Mouse (Mus musculus) gastrocnemius, postnatal 14 days (tissue): ENCODE data around the gene Gm2056. TPM values are rescaled to one million over a fixed set of nuclear protein-coding genes. Genes with fewer than 3 reads are reported as not detected.
"Not testable (repeated sequence)": the region's sequence is repeated elsewhere in the genome, so short reads cannot be mapped to it uniquely, and the experiment has no call there.

Source experiments
- DNase-seq: peaks from one replicate; pipeline ENCODE4 v3.0.0; 2021; ENCODE audit warnings: mixed read lengths
- intact Hi-C: fragments of 180-260 bp; cut with DNase I; formaldehyde crosslinking; loops from one replicate; pipeline ENCODE4 v1.15.1; 2025; ENCODE audit warnings: low total_unique reads
- long read RNA-seq, 2 experiments: library from polyadenylated mRNA; stranded (forward); transcript quantifications; one replicate each; pipeline ENCODE4 v2.0.0; 2021
- total RNA-seq, 2 experiments: library from RNA; stranded (reverse); gene quantifications; 2 replicates each; pipeline ENCODE4 v1.2.3; 2021

Gm2056 gene
- not detected for total RNA-seq
- long read RNA-seq, experiment 1, result 0 reads
- long read RNA-seq, experiment 2, result 0 reads

DNA sequence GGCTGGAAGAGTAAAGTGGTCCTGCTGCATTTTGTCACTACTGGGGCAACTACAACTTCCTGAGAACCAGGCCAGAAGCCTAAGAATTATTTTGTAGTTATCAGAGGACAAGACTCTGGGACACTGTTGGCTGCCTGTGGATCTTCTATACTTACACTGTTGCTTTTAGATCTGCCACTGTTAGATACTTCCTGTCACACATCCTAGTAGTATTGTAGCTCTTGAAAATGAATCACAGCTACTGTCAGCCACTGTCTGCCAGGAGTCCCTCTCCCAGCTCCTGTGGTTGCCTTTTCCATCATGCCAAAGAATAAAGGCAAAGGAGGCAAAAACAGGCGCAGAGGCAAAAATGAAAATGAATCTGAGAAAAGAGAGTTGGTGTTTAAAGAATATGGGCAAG is at the start of gene Gm2056:
Gm2056 (plus strand) TSS at position 301 of the 400 bp plus-strand sequence.
- DNase-seq, intact Hi-C loops: not testable (repeated sequence)

DNA sequence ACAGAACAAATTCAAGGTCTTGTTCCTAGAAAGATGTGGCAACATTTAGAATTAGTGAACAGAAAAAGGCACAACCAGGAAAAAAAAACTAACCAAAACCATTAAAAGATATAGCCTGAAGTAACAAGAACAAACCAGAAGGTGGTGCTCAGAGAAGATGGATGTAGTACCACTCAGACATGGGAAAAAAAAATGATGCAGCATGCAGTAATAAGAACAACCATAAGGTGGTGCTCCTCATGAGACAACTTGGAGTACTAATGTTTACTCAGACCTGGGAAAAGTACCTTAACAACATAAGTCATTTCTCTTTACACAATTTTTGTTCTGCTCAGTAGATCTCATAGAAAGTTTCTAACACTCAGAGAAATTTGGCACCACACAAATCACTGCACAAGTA is 42.8 kb upstream of the Gm2056 start:
- intact Hi-C loops, DNase-seq: not testable (repeated sequence)

DNA sequence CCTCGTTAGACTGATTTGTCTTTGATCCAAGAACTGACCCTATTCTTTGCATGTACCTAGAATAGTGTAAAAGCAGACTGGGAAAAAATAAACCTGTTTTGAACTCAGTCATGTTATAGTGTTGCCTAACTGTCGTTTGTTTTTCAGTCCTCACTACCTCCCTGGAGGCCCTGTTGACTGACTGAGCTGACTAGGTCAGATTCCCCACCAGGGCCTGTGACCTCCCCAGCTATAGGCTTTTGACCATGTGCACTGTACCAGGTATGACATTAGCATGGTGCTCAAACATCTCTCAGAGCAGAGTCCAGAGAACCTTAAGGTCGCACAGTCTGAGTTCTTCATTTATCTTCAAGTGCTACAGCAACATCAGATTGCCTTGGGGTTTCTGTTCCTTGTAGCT is 22.7 kb upstream of the Gm2056 start:
- intact Hi-C loops, result not testable (repeated sequence)

DNA sequence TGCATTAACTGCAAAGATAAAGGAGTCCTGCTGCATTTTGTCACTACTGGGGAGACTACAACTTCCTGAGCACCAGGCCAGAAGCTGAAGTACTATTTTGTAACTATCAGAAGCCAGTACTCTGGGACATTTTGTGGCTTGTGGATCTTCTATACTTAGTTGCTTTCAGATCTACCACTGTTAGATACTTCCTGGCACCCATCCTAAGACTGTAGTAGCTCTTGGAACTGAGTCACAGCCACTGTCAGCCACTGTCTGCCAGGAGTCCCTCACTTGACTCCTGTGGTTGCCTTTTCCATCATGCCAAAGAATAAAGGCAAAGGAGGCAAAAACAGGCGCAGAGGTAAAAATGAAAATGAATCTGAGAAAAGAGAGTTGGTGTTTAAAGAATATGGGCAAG is 15.3 kb upstream of the Gm2056 start, which contains the start of gene Gm2075:
Gm2075 (plus strand) TSS at position 301 of the 400 bp plus-strand sequence.
- intact Hi-C loops, DNase-seq: not testable (repeated sequence)

More for the DNA sequence above, 22.7 kb upstream of the Gm2056 start:
- DNase-seq, result not testable (repeated sequence)

DNA sequence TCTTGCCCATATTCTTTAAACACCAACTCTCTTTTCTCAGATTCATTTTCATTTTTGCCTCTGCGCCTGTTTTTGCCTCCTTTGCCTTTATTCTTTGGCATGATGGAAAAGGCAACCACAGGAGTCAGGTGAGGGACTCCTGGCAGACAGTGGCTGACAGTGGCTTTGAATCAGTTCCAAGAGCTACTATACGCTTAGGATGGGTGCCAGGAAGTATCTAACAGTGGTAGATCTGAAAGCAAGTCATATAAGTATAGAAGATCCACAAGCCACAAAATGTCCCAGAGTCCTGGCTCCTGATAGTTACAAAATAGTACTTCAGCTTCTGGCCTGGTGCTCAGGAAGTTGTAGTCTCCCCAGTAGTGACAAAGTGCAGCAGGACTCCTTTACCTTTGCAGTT is 8.1 kb upstream of the Gm2056 start, which contains the start of gene Gm6803:
Gm6803 (minus strand) TSS at position 101 of the 400 bp plus-strand sequence.
- intact Hi-C loops, result not testable (repeated sequence)

DNA sequence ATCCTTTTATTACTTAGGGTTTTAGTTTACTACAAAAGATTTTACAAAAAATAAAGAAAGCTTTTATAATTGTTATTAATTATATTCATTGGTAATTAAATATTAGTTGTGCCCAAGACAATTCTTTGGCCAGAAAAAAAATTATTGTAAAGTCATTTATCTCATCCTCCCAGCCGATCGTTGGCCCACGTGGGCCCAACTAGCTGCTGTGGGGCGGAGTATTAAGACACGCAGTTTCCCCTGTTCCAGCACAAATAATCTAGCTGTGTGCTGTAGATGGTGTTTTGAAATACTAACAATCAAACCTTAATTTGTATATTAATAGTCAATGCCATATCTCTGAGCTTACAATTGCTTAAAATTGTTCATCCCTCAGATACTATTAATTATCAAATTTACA is 5.4 kb downstream of the Gm2056 start:
- DNase-seq, intact Hi-C loops: not testable (repeated sequence)

More for the DNA sequence above, 8.1 kb upstream of the Gm2056 start, which contains the start of gene Gm6803:
- not testable (repeated sequence) for DNase-seq

DNA sequence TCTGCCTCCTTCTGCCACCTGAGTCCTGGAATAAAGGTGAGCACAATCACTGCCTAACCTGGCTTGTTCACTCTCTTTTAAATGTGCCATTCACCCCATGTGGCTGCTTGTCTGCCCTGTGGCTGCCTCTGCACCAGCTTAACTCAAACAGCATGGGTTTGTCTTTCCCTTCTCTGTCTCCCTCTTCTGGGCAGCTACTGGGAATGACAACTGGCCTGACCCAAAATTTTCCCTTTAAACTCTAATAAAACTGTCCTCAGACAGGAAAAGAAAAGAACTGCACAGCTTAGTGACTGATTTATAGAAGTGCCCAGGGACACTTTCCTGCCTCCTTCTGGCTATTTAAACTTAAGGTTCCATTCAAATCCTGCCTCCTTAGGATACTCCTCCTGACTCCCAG is 12.3 kb downstream of the Gm2056 start:
- DNase-seq, intact Hi-C loops: not testable (repeated sequence)

DNA sequence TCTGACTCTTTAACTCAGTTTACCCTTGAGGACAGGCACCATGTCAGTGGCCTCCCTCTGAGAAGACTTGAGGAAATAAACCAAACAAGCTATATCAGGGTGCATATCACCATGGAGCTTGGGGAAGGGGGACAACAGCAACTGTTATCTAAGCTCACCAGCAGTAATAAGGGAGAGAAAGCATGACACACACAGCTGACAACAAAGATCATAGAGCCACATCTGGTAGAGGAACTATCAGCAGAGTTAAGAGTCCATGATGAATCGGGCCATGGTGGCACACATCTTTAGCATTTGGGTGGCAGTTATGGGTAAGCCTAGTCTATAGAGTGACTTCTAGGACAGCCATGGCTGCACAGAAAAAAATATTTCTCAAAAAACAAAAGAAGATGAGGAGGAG is 12.9 kb downstream of the Gm2056 start:
- intact Hi-C loops, result loop anchor here (5.0 kb wide), 1 partner anchor 298 kb away; no protein-coding TSS in a partner anchor
- not testable (repeated sequence) for DNase-seq

DNA sequence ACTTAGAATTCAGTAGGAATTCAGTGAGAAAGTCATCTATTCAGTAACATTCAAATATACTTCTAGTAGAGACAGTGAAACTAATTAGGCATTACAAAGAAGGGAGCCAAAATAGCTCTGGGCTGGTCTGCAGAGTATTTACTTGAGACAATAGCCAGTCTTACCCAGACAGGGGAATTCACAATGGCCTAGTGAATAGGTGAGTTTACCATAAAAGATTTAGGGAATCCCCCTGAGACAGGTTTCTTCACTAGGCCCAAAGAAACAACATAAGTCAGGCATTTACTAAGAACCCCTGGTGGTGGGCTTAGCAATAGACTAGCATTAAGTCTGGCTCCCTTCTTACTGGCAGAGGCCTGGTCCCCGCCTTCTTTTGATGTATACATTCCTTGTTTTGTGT is 18.4 kb downstream of the Gm2056 start:
- DNase-seq, intact Hi-C loops: not testable (repeated sequence)

Other genes starting within 250 kb of the Gm2056 start
- not detected for gene Gm21936, start 231.5 kb upstream of the Gm2056 start, total RNA-seq
- not detected for gene BB287469, start 210.4 kb upstream of the Gm2056 start, total RNA-seq
- gene Gm2001, start 184.7 kb upstream of the Gm2056 start, total RNA-seq, result not detected
- not detected for gene Gm2016, start 152.9 kb upstream of the Gm2056 start, total RNA-seq
- gene Gm2022, start 131.6 kb upstream of the Gm2056 start, total RNA-seq, result not detected
- not detected for gene Gm2035, start 107.1 kb upstream of the Gm2056 start, total RNA-seq
- not detected for gene Gm2042, start 72.9 kb upstream of the Gm2056 start, total RNA-seq
- not detected for gene Gm2075, start 15.2 kb upstream of the Gm2056 start, total RNA-seq
- gene Gm6803, start 8.2 kb upstream of the Gm2056 start, total RNA-seq, result not detected
- not detected for gene Gm16368, start 56.7 kb downstream of the Gm2056 start, total RNA-seq
- not detected for gene Gm10436, start 155.1 kb downstream of the Gm2056 start, total RNA-seq
- not detected for gene Gm8332, start 223.1 kb downstream of the Gm2056 start, total RNA-seq
- not detected for gene Gm5662, start 247.5 kb downstream of the Gm2056 start, total RNA-seq